Mouse (Mus musculus): Measurements from ENCODE around the gene Amh.
"Not testable (repeated sequence)": the region's sequence is repeated elsewhere in the genome, so short reads cannot be mapped to it uniquely, and the experiment has no call there.

The Amh gene

DNA sequence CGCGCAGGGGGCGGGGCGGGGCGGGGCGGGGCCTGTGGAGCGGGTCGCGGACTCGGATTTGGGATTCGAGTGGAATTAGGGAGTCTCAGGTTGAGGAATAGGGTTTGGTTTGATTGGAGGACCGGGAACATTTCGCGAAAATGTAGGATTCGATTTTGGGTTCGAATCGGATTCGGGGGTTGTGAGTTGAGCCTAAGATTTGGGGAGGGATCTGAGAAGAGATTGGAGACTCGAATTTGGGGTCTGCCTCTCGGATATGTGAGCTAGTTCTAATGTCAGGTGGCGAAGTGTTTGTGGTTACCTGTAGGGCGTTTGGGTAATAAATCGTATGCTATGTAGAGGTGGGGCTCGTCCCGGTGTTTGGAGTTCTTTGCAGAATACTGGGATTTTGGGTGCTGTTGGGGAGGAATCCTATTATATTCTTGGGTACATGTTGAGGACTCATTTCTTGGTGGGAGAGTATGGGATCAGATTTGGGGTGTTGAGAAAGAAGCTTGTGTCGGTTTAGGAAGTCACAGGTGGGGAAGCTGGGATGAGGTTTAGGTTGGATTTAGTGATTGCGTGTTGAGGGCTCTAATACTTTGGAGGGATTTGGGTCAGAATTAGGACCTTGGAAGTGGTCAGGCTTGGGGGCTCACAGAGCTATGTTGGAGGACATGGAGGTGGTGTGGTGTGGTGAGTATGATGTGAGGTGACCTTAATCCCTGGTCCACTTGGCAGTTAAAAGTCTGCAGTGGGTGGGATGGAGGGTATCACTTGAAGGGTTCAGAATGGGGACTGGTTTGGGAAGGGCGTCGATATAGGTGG is 22.2 kb downstream of the Amh start:
- DNase-seq (ENCODE audit: low read depth, low spot score): no peak

DNA sequence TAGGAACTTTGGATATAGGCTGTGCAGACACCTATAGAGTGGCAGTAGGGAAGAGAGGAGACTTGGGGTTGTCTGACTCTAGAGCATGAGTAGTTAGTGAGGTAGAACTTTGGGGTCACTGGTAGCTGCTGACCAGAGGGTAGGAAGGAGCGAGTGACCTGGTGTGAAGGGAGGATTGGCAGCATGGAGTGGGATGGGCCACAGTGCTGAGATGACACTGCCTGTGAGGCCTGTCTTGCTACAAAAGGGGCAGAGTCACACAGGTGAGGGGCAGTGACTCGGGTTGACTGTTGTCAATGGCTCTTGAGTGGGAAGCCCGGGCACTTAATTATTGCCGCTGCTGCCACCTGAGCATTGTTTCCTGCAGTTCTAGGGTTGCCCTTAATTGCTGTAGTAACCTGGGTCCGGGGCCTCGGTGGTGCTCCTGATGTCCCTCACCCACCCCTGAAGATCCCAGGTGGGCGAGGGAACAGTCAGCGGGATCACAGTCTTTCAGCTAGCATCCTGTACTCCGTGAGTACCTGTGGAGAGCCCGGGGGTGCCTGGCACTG is 22.9 kb downstream of the Amh start:
- DNase-seq (ENCODE audit: low read depth, low spot score): no peak

- not testable (repeated sequence) for DNase-seq (ENCODE audit: low read depth, low spot score)
These were observed 23.5 kb downstream of the Amh start for GRCm38 (mm10) chr10:80828587-80828986.

- DNase-seq (ENCODE audit: low read depth, low spot score): no peak
These were observed 24.6 kb downstream of the Amh start for GRCm38 (mm10) chr10:80829359-80830278.

- DNase-seq (ENCODE audit: low read depth, low spot score): no peak
These were observed 26.1 kb downstream of the Amh start for GRCm38 (mm10) chr10:80831136-80831535.

GRCm38 (mm10) chr10:80832818-80833217 is 27.8 kb downstream of the Amh start:
- no peak for DNase-seq (ENCODE audit: low read depth, low spot score)

DNA sequence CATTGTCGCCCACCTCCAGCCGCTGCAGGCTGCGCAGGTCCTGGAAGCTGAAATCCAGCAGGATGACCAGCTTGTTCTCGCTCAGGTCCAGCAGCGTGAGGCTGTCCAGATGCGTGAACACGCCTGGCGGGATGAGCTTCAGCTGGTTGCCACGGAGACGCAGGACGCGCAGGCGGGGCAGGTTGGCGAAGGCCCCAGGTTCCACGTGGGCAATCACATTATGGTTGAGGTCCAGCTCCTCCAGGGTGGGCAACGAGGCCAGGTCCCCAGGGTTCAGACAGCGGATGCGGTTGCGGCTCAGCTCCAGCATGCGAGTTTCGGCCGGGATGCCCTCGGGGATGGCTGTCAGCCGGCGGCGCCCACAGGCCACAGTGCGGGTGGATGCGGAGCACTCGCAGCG is 30.6 kb downstream of the Amh start:
- DNase-seq (ENCODE audit: low read depth, low spot score): no peak

DNA sequence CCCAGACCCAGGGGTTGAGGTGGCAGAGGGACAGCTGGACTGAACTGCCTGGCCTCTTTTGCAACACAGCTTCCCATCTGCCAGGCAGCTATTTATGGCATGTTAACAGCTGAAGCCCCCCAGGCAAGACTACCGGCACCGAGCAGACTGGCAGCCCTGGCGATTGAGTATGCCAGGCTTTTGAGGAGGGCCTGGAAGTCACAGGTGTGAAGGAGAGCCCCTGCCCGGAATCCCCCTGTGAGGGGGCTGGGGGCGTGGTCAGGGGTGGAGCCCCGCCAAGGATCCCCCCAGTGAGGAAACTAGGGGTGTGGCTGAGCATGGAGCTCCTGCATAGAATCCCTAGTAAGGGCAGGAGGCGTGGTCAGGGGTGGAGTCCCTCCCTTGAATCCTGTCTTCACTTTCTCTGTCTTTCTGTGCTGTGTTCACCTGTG is 31.9 kb downstream of the Amh start:
- peak; percentile 77 for DNase-seq (ENCODE audit: low read depth, low spot score)

DNA sequence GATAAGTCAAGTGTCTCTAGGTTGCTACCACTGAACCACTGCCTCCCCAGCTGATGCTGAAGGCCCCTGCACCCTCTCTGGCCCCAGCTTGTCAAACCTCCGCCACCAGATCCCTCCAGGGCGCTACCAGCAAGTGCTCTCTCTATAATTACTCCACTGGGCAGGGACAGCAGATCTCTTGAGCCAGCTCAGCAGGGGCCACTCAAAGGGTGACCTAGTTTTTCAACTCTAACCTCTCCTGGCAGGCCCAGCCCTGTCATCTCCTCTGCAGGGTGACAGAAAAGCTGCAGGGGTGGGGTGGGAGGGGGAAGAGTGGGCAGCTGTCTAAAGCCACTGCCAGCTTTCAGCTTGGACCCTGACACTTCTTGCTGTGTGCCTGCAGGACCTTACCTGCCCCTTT is 32.8 kb downstream of the Amh start:
- peak; percentile 84 for DNase-seq (ENCODE audit: low read depth, low spot score)

DNA sequence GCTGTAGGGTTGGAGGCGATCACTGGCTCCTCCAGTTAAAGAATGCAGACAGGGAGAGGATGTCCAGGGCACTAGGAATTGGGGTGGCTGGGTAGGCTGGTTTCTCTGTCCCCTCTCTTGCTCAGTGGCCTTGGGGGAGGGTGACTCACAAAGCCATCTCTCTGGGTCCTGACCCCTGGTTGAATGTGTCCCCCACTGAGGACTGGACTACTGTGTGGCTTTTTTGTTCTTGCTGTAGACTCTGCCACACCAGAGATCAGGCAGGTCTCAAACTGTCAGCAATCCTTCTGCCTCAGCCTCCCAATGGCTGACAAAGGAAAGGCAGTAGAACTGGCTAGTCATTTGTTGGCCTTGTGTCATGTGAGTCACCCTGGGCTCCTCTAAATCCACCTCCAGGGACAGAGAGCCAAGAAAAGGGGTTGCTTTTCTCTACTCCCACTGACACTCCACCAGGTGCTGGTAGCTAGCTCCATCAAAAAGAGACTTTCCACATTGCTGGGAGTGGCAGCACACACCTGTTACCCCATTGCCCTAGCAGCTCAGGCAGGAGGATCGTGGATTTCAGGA is 33.4 kb downstream of the Amh start:
- peak; percentile 72 for DNase-seq (ENCODE audit: low read depth, low spot score)

- DNase-seq (ENCODE audit: low read depth, low spot score): no peak
These were observed 34.8 kb downstream of the Amh start for GRCm38 (mm10) chr10:80839848-80840247.

DNA sequence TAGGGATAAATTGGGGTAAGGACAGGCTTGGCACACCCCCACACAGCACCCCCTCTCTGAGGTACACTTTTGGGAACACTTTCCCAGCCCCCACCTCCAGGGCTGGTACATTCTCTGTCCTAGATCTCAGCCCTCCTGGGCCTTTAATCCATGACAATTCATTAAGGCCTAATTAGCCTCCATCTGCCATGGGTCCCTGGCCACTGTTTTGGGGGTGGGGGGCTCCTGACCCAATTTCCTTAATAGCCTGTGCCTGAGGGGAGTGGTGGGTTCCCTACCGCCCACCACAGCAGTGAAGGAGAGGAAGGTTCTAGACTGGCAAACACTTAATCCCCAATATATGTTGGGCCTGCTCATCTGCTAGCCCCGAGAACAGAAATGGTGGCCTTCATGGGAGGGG is 36.6 kb downstream of the Amh start:
- no peak for DNase-seq (ENCODE audit: low read depth, low spot score)

DNA sequence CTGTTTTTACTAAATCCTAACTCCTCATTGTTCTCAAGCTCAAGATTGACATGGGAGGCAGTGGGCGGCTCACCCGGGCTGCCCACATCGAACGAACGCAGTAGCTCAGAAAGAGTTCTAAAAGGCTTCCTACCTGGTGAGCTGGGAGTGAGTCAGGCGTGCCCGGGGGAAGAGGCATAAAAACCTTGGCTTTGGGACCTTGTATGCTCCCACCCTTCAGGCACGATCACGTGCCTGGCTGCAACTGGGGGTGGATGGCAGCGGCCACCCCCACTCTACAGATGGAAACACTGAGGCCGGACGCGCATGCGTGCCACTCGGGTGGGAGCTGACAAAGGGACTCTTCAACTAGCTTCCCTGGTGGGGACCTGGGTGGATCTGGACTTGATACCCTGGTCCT is 37.3 kb downstream of the Amh start:
- DNase-seq (ENCODE audit: low read depth, low spot score): peak; percentile 76

DNA sequence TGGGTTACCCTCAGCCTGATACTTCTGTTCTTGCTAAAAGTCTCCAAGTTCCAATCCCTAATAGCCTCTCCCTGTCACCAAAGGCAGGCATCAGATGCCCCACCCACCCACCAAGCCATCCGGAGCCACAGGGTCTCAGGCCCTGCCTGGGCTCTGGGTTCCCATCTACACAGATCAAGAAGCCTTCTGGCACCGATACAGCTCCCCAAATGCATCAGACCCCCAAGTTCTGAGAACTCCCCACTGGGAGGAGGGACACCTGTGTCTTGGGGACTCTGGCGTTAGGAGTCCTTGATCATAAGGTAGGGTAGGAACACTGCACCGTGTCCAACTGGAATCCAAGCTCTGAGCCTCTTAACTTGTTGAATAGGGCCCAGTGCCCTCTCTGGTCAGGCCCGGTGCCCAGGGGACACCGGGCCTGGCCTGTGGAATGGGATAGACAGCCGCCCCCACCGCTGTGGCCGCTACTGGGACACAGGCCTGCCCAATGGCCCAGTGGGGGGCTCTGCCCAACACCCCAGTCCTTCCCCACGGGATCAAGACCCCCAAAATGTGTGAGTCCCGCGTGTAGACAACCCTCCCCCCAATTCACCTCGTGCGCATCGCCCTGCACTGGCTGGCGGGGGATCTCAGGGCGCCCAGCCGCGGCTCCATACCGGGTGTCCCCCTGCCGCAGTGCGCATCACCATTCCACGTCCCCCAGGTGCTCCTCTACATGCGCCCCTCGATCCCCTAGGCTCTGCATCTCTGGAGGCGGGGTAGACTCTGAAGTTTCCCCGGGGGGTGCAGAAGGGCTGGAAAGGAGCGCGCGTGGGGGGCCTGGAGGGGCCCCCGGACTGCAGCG is 38.3 kb downstream of the Amh start:
- no peak for DNase-seq (ENCODE audit: low read depth, low spot score)

- DNase-seq (ENCODE audit: low read depth, low spot score): peak; percentile 87
These were observed 39.0 kb downstream of the Amh start, which contains the start of gene Lingo3 for GRCm38 (mm10) chr10:80843931-80844547. TSS of gene Lingo3 (minus strand) at chr10:80844039.

GRCm38 (mm10) chr10:80845055-80845693 is 40.1 kb downstream of the Amh start:
- peak; percentile 62 for DNase-seq (ENCODE audit: low read depth, low spot score)

GRCm38 (mm10) chr10:80845732-80846131 is 40.7 kb downstream of the Amh start:
- DNase-seq (ENCODE audit: low read depth, low spot score): peak; percentile 83

DNA sequence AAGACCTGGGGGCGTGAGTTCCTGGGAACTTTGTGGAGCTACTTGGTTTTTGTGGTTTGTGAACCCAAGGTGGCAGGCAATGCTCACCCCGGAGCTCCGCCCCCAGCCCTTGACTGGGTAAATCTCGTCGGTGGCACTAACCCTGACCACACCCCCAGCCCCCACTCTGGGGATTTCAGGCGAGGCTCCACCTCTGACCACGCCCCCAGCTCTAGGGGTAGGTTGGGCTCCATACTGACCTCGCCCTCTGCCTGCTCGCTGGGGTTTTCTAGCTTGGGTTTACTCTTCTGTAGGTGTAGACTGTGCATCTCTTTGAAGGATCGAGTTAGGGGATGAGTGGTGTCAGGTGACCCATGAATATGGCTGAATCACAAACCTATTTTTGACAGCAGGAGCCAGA is 43.5 kb downstream of the Amh start:
- no peak for DNase-seq (ENCODE audit: low read depth, low spot score)

DNA sequence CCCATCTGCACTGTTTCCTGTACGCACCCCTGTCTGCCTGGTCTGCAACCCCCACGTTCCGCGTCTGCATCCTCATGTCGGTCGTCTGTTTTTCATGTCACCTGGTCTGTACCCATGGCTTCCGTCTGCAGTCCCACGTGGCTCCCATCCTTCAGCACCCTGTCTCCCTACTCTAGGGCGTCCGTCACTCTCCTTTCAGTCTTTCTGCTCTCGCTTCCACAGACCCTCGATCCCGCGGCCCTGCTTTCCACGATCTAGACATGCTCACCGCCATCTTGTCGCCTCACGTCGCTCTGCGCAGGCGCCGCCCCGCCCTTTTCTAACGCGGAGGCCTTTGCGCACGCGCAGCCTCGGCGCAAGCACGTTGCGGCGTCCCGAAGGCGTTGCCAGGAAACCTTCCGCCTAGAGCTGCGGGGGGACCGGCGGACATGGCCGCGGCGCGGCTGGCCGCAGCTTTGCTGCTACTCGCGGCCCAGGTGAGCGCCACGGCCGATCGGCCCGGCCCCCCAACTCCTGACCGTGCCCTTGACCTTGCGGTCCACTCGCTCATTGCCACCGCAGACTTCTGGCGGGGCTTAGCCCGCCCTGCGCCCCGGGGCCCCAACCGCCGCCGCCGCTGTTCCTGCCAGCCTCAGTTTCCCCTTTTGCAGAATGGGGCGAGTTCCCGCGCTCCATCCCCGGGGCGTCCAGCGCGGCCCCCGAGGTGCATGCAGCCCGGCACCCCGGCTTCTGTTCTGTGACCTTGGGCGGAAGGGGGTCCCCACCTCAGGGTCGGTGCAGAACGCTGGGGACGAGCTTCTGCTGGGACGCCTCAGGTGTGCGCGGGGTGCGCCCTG is 50.1 kb downstream of the Amh start, which contains the start of the genes Lsm7 and Sppl2b:
Gene Lsm7 (minus strand): TSS at position 297 of the 836 bp plus-strand sequence.
Gene Sppl2b (plus strand): TSS at position 363 of the 836 bp plus-strand sequence.
- peak; percentile 98 for DNase-seq (ENCODE audit: low read depth, low spot score)

Measured in brain, adult 2 months (tissue).